Mouse (Mus musculus) kidney, embryonic 14.5 days (tissue): Measurements from ENCODE around the gene Gfra4. TPM values are rescaled to one million over a fixed set of nuclear protein-coding genes. Genes with fewer than 3 reads are reported as not detected.
A peak's percentile ranks its signal among the peaks of the same experiment; 100 is the strongest.

Experiments used
- ATAC-seq: fragments of 200-750 bp; cut with Nextera tagmentation; 2 replicates; pipeline ENCODE4 v1.8.0; 2017; ENCODE audit warnings: moderate number of reproducible peaks, mild to moderate bottlenecking, moderate TSS enrichment, moderate library complexity; ENCODE audit not compliant: low FRiP score, low TSS enrichment
- H3K27ac ChIP-seq: fragments of 300-500 bp; sonication (generic); 2 replicates; pipeline ENCODE4 v1.5.1; 2014; ENCODE audit warnings: low read depth, mild to moderate bottlenecking, low read length, moderate library complexity, mixed read lengths
- H3K27me3 ChIP-seq: fragments of 300-500 bp; sonication (generic); 2 replicates; pipeline ENCODE4 v1.6.1; 2014; ENCODE audit warnings: mild to moderate bottlenecking, low read length; ENCODE audit not compliant: control insufficient read depth, insufficient read depth
- H3K36me3 ChIP-seq: fragments of 300-500 bp; sonication (generic); 2 replicates; pipeline ENCODE4 v1.6.1; 2014; ENCODE audit warnings: low read length, mixed read lengths; ENCODE audit not compliant: control insufficient read depth, insufficient read depth
- H3K4me1 ChIP-seq: fragments of 300-500 bp; sonication (generic); 2 replicates; pipeline ENCODE4 v1.6.1; 2014; ENCODE audit warnings: low read length, mixed read lengths; ENCODE audit not compliant: control insufficient read depth, insufficient read depth
- H3K4me2 ChIP-seq: fragments of 300-500 bp; sonication (generic); replicated peaks from 2 replicates; pipeline ENCODE4 v1.6.1; 2014; ENCODE audit warnings: low read depth, mild to moderate bottlenecking, low read length
- H3K4me3 ChIP-seq: fragments of 300-500 bp; sonication (generic); 2 replicates; pipeline ENCODE4 v1.5.1; 2014; ENCODE audit warnings: mild to moderate bottlenecking, low read length
- H3K9ac ChIP-seq: fragments of 300-500 bp; sonication (generic); 2 replicates; pipeline ENCODE4 v1.6.1; 2014; ENCODE audit warnings: low read depth, mild to moderate bottlenecking, low read length, moderate library complexity
- H3K9me3 ChIP-seq: fragments of 300-500 bp; sonication (generic); 2 replicates; pipeline ENCODE4 v1.6.1; 2016; ENCODE audit warnings: low read length; ENCODE audit not compliant: control insufficient read depth
- WGBS: fragments of 180-500 bp; shearing (Covaris S2); extraction: QIAGEN DNeasy Blood & Tissue Kit; methylation state at CpG from one replicate; pipeline ENCODE4 v1.1.7; 2014; 5-methylcytosine and 5-hydroxymethylcytosine counted together
- polyA plus RNA-seq: library from polyadenylated mRNA; unstranded; fragments of >200 nt; fragmentation: Nextera tagmentation; extraction: Ambion mirVana; gene quantifications from 2 replicates; pipeline ENCODE4 v1.2.1, GENCODE M21; 2014

The Gfra4 gene
- polyA plus RNA-seq = 17.2 and 17.8 TPM in 2 replicates

DNA sequence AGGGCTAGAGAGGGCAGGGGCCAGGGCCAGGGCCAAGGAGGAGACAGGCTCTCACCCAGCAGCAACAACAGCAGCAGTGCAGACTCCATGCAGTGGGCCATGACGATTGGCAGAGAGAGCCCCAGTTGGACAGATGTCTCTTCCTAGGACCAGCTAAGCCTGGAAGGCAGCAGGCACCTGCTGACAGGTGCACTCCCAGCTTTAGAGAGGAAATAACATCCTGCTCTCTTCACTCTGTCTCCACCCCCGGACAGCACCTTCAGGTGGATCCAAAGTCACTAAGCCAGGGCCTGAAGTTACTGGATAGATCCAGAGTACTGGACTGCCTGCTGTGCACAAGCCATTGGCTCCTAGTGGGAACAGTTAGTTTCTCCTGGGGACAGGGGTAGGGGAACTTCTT is at the start of gene Gfra4:
Gfra4 (minus strand) TSS at position 101 of the 400 bp plus-strand sequence.
- Histone ChIP-seq H3K27me3 (peaks cover 28% of the 10 kb centered on the region), H3K4me3 (no peak within 1 kb of the TSS), H3K36me3 (no peaks in the 10 kb centered on the region), H3K27ac (no peak within 1 kb of the TSS), H3K4me2 (peak within 1 kb of the TSS; percentile 99; the same call in 1 of the 2 replicates), H3K9me3 (no peaks in the 10 kb centered on the region), H3K4me1 (peaks cover 21% of the 10 kb centered on the region), H3K9ac (no peak within 1 kb of the TSS)
- no peak for ATAC-seq
- WGBS = 65% methylated on average over 2 of the region's 2 CpGs

DNA sequence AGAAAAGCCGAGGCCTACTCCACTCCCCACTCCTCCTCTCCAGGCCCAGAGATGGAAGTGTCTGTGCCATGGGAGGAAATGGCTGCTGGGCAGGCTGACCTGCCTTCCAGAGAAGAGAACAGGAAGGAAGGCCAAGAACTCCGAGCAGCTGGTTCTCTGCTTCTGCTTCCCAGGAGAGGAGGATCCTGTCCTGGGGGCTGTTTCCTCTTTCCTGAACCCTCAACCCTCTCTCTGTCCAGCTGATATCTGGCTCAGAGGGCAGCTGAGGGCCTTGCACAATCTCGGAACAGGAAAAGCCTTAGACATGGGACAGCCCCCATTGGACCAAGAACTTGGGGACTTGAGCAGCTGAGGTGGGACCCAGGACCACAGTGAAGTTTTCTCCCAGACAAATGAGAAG is 48.0 kb upstream of the Gfra4 start:
- Histone ChIP-seq H3K9ac (no peak overlapping the region), H3K9me3 (no peaks in the 10 kb centered on the region), H3K4me2 (no peak overlapping the region), H3K4me3 (no peak overlapping the region), H3K36me3 (no peaks in the 10 kb centered on the region), H3K4me1 (no peaks in the 10 kb centered on the region; the same call in 1 of the 2 replicates), H3K27me3 (no peaks in the 10 kb centered on the region), H3K27ac (no peak overlapping the region)
- no peak for ATAC-seq
- WGBS = 74% methylated on average over 3 of the region's 3 CpGs

DNA sequence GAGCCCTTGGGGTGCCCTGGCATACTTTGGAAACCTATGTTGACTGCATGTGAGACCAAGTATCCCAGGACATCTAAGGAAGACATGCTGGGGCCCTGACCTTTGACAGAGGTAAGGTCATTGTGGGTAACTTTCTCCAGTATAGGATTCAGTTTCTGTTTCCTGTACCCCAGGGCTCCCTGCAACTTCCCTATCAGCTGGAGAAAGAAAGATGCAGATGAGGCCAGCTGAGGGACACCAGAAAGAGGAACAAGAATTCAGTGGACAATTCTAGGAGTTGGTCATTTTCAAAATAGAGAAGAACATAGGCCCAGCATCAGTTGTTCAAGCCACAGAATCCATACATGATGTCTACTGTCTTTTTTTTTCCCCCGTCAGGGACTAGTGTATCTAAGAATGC is 46.7 kb upstream of the Gfra4 start:
- 95% methylated on average over 1 of the region's 1 CpGs for WGBS
- H3K36me3 ChIP-seq = no peaks in the 10 kb centered on the region
- H3K4me1 ChIP-seq = no peaks in the 10 kb centered on the region
- no peak overlapping the region for H3K27ac ChIP-seq
- H3K9ac ChIP-seq = no peak overlapping the region
- no peak for ATAC-seq
- H3K4me3 ChIP-seq = no peak overlapping the region
- H3K9me3 ChIP-seq = no peaks in the 10 kb centered on the region
- no peaks in the 10 kb centered on the region for H3K27me3 ChIP-seq
- no peak overlapping the region for H3K4me2 ChIP-seq

- 82% methylated on average over 4 of the region's 4 CpGs for WGBS
- no peak overlapping the region for H3K4me2 ChIP-seq
- no peaks in the 10 kb centered on the region for H3K36me3 ChIP-seq
- no peaks in the 10 kb centered on the region for H3K4me1 ChIP-seq
- H3K4me3 ChIP-seq = no peak overlapping the region
- H3K27ac ChIP-seq = no peak overlapping the region
- H3K9ac ChIP-seq = no peak overlapping the region
- no peaks in the 10 kb centered on the region for H3K27me3 ChIP-seq
- no peaks in the 10 kb centered on the region for H3K9me3 ChIP-seq
- no peak for ATAC-seq
Measured at GRCm38 (mm10) chr2:131088581-131088980, 45.7 kb upstream of the Gfra4 start.

- Histone ChIP-seq H3K27ac (no peak within 1 kb of the TSS), H3K9me3 (no peaks in the 10 kb centered on the region), H3K4me3 (no peak within 1 kb of the TSS), H3K4me1 (no peaks in the 10 kb centered on the region), H3K4me2 (no peak within 1 kb of the TSS), H3K36me3 (no peaks in the 10 kb centered on the region), H3K9ac (no peak within 1 kb of the TSS), H3K27me3 (no peaks in the 10 kb centered on the region)
- no peak for ATAC-seq
- 77% methylated on average over 11 of the region's 11 CpGs for WGBS
Measured at GRCm38 (mm10) chr2:131086667-131087390, 43.9 kb upstream of the Gfra4 start, which contains the start of gene Siglec1. Gene Siglec1 (minus strand): TSS chr2:131086765.

DNA sequence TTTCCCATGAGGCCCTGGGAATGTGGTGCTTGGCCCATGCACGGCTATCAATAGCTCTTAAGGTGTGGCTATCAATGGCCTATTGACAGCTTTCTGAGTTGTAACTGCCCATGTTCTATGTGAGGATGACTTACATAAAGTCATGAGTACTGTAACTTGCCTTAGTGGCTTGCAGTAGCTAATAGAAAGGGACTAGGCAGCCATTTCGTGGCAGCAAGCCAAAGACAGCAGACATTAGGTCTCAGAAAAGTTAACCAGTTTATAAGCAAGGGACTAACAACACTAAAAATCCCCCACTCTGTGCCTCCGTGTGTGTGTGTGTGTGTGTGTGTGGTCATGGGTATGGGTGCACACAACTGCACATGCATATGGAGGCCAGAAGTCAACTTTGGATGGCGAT is 41.3 kb upstream of the Gfra4 start:
- Histone ChIP-seq H3K9me3 (no peaks in the 10 kb centered on the region), H3K4me3 (no peak overlapping the region), H3K9ac (no peak overlapping the region), H3K27me3 (0 out of 2 replicates have a peak, but pooled peaks cover 3% of the 10 kb centered on the region), H3K36me3 (no peaks in the 10 kb centered on the region), H3K27ac (no peak overlapping the region), H3K4me1 (no peaks in the 10 kb centered on the region), H3K4me2 (no peak overlapping the region)
- no peak for ATAC-seq
- WGBS = 87% methylated on average over 4 of the region's 4 CpGs

GRCm38 (mm10) chr2:131080507-131080906 is 37.6 kb upstream of the Gfra4 start:
- Histone ChIP-seq H3K27ac (no peak overlapping the region), H3K9ac (no peak overlapping the region), H3K4me1 (no peaks in the 10 kb centered on the region), H3K27me3 (0 out of 2 replicates have a peak, but pooled peaks cover 4% of the 10 kb centered on the region), H3K36me3 (no peaks in the 10 kb centered on the region), H3K9me3 (no peaks in the 10 kb centered on the region), H3K4me3 (no peak overlapping the region), H3K4me2 (no peak overlapping the region)
- ATAC-seq = no peak
- WGBS = 73% methylated on average over 5 of the region's 5 CpGs

GRCm38 (mm10) chr2:131072536-131072935 is 29.6 kb upstream of the Gfra4 start:
- 86% methylated on average over 10 of the region's 10 CpGs for WGBS
- Histone ChIP-seq H3K27ac (no peak overlapping the region), H3K4me3 (no peak overlapping the region), H3K9ac (no peak overlapping the region), H3K9me3 (no peaks in the 10 kb centered on the region), H3K4me1 (0 out of 2 replicates have a peak, but pooled peaks cover 3% of the 10 kb centered on the region), H3K36me3 (no peaks in the 10 kb centered on the region), H3K27me3 (no peaks in the 10 kb centered on the region), H3K4me2 (no peak overlapping the region)
- no peak for ATAC-seq

GRCm38 (mm10) chr2:131067481-131067880 is 24.6 kb upstream of the Gfra4 start:
- 0 out of 2 replicates have a peak, but pooled peaks cover 3% of the 10 kb centered on the region for H3K4me1 ChIP-seq
- H3K36me3 ChIP-seq = no peaks in the 10 kb centered on the region
- no peak overlapping the region for H3K4me2 ChIP-seq
- 64% methylated on average over 6 of the region's 6 CpGs for WGBS
- no peak for ATAC-seq
- H3K27ac ChIP-seq = no peak overlapping the region
- no peak overlapping the region for H3K4me3 ChIP-seq
- peaks cover 15% of the 10 kb centered on the region; the same call in 1 of the 2 replicates for H3K27me3 ChIP-seq
- no peak overlapping the region for H3K9ac ChIP-seq
- no peaks in the 10 kb centered on the region for H3K9me3 ChIP-seq
